Mouse (Mus musculus): ENCODE results near the gene Sec1. TPM values are rescaled to one million over a fixed set of nuclear protein-coding genes. Genes with fewer than 3 reads are reported as not detected.

Gene Sec1
- polyA plus RNA-seq, 1 experiment from 2014 or later, result 0.13 TPM

DNA sequence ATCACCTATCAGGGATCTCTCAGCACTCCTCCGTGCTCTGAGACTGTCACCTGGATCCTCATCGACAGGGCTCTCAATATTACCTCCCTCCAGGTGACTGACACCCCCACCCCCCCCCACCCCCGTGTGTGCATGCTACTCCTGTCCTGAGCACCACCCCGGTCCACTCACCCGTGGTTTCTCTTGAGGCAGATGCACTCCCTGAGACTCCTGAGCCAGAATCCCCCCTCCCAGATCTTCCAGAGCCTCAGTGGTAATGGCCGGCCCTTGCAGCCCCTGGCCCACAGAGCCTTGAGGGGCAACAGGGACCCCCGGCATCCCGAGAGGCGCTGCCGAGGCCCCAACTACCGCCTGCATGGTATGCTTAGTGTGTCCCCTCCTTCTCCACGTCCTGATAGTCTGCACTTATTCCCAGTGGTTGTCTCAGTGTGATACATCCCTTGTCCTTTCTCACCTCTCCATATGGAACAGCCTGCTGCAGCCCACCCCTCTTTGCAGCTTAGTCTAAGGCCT, 9.4 kb upstream of the Sec1 start:
- 48% methylated on average over 12 of the region's 12 CpGs for WGBS
- peaks cover 12% of the 10 kb centered on the region; the same call in 1 of the 2 replicates for H3K27me3 ChIP-seq (ENCODE audit: insufficient read depth, low read length)
- H3K4me2 ChIP-seq (ENCODE audit: low read length), result peak overlapping the region; percentile 93
- peaks cover 22% of the 10 kb centered on the region for H3K4me1 ChIP-seq (replicated peaks; ENCODE audit: insufficient read depth, low read length)
- no peaks in the 10 kb centered on the region for H3K36me3 ChIP-seq (ENCODE audit: insufficient read depth, low read length)
- no peak for TF ChIP-seq CTCF (IDR thresholded peaks at IDR 0.05; ENCODE audit: low read depth)
- 0 out of 2 replicates have a peak overlapping the region, but pooled peaks have one; percentile 21 for H3K4me3 ChIP-seq (replicated peaks; ENCODE audit: low read depth, low read length)
- DNase-seq (ENCODE audit: low spot score) (no peak), ATAC-seq (replicated peaks; ENCODE audit: low FRiP score, low read depth) (no peak)
- peak overlapping the region; percentile 85 for H3K27ac ChIP-seq
- H3K9ac ChIP-seq (ENCODE audit: low read depth, low read length), result 0 out of 2 replicates have a peak overlapping the region, but pooled peaks have one; percentile 53
- H3K9me3 ChIP-seq (replicated peaks; ENCODE audit: low read length), result no peaks in the 10 kb centered on the region

DNA sequence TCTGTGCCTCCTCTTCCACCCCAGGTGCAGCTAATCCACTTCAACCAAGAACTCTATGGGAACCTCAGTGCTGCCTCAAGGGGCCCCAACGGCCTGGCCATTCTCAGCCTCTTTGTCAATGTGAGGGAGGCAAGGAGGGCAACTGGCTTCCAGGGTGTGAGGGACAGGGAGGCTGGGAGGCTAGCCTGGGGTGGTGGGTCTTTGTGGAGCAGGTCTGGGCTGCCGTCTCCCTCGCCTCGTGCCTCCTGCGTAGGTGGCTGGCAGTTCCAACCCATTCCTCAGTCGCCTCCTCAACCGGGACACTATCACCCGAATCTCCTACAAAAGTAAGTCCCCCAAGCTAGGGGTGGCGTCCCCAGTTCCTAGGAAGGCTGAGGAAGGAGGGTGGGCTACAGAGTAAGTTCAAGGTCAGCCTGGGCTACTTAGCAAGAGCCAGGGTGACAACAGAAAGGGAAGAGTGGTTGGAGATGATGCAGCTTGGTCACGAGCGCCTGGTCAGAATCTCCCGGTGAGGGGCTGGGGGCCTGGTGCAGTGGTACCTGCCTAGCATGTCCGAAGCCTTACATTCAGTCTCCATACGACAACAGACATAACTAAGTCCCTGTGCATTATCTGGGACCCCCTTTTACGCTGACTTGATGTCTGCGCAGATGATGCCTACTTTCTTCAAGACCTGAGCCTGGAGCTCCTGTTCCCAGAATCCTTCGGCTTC, 8.8 kb upstream of the Sec1 start:
- Histone ChIP-seq H3K27ac (no peak overlapping the region), H3K9me3 (replicated peaks; ENCODE audit: low read length) (no peaks in the 10 kb centered on the region), H3K27me3 (ENCODE audit: insufficient read depth, low read length) (peaks cover 16% of the 10 kb centered on the region), H3K36me3 (ENCODE audit: insufficient read depth, low read length) (no peaks in the 10 kb centered on the region), H3K4me2 (ENCODE audit: low read length) (no peak overlapping the region), H3K9ac (ENCODE audit: low read depth, low read length) (no peak overlapping the region), H3K4me1 (replicated peaks; ENCODE audit: insufficient read depth, low read length) (peaks cover 16% of the 10 kb centered on the region), H3K4me3 (replicated peaks; ENCODE audit: low read depth, low read length) (no peak overlapping the region)
- no peak for TF ChIP-seq CTCF (IDR thresholded peaks at IDR 0.05; ENCODE audit: low read depth)
- WGBS, result 88% methylated on average over 17 of the region's 17 CpGs
- no peak for ATAC-seq (replicated peaks; ENCODE audit: low FRiP score, low read depth)
- no peak for DNase-seq (ENCODE audit: low spot score)

DNA sequence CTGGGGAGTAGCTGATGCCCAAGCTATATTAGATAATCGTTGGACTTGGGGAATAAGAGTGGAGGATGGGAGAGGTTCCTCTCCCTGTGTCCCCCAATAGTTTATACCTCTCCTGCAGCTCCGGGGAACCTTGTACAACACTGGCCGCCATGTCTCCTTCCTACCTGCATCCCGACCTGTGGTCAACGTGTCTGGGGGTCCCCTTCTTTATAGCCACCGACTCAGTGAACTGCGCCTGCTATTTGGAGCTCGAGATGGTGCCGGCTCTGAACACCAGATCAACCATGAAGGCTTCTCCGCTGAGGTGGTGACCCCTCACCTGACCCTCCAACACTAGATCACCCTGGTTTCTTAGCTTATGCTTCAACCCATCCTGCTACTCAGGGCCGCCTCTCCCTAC, 8.1 kb upstream of the Sec1 start:
- H3K36me3 ChIP-seq (ENCODE audit: insufficient read depth, low read length), result no peaks in the 10 kb centered on the region
- no peak overlapping the region for H3K4me2 ChIP-seq (ENCODE audit: low read length)
- WGBS, result 89% methylated on average over 11 of the region's 11 CpGs
- no peak for TF ChIP-seq CTCF (IDR thresholded peaks at IDR 0.05; ENCODE audit: low read depth)
- peaks cover 16% of the 10 kb centered on the region for H3K27me3 ChIP-seq (ENCODE audit: insufficient read depth, low read length)
- H3K4me1 ChIP-seq (replicated peaks; ENCODE audit: insufficient read depth, low read length), result peaks cover 13% of the 10 kb centered on the region
- H3K27ac ChIP-seq, result no peak overlapping the region
- H3K9me3 ChIP-seq (replicated peaks; ENCODE audit: low read length), result no peaks in the 10 kb centered on the region
- no peak overlapping the region for H3K9ac ChIP-seq (ENCODE audit: low read depth, low read length)
- ATAC-seq (replicated peaks; ENCODE audit: low FRiP score, low read depth) (no peak), DNase-seq (ENCODE audit: low spot score) (no peak)
- no peak overlapping the region for H3K4me3 ChIP-seq (replicated peaks; ENCODE audit: low read depth, low read length)

DNA sequence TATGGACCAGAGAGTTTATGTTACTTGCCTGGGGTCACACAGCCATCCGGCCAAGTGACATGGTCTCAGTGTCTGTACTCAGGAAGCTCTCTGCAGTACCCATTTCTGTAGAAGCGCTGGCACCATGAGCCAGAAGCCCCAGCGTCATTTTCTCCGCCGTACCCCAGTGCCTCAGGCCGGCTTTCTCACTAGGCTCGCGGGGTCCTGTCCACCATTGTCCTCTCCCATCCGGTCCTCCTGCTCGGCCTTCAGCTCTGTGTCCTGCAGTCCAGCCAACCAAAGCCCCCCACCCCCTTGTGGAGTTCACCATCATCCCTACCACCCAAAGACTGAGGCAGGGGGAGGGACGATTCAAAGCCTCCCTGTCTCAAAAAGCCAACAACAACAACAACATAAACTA, 7.4 kb upstream of the Sec1 start:
- peak overlapping the region; percentile 58; the same call in 1 of the 2 replicates for H3K4me2 ChIP-seq (ENCODE audit: low read length)
- H3K9me3 ChIP-seq (replicated peaks; ENCODE audit: low read length), result no peaks in the 10 kb centered on the region
- TF ChIP-seq CTCF (IDR thresholded peaks at IDR 0.05; ENCODE audit: low read depth), result no peak
- 83% methylated on average over 11 of the region's 11 CpGs for WGBS
- no peak overlapping the region for H3K4me3 ChIP-seq (replicated peaks; ENCODE audit: low read depth, low read length)
- no peak overlapping the region for H3K27ac ChIP-seq
- ATAC-seq (replicated peaks; ENCODE audit: low FRiP score, low read depth), result no peak
- no peak overlapping the region for H3K9ac ChIP-seq (ENCODE audit: low read depth, low read length)
- H3K27me3 ChIP-seq (ENCODE audit: insufficient read depth, low read length), result peaks cover 16% of the 10 kb centered on the region
- DNase-seq (ENCODE audit: low spot score), result no peak
- no peaks in the 10 kb centered on the region for H3K36me3 ChIP-seq (ENCODE audit: insufficient read depth, low read length)
- peaks cover 13% of the 10 kb centered on the region for H3K4me1 ChIP-seq (replicated peaks; ENCODE audit: insufficient read depth, low read length)

- H3K27ac ChIP-seq, result peak overlapping the region; percentile 20; the same call in 1 of the 2 replicates
These were observed 6.9 kb upstream of the Sec1 start for GRCm38 (mm10) chr7:45701072-45701471.

DNA sequence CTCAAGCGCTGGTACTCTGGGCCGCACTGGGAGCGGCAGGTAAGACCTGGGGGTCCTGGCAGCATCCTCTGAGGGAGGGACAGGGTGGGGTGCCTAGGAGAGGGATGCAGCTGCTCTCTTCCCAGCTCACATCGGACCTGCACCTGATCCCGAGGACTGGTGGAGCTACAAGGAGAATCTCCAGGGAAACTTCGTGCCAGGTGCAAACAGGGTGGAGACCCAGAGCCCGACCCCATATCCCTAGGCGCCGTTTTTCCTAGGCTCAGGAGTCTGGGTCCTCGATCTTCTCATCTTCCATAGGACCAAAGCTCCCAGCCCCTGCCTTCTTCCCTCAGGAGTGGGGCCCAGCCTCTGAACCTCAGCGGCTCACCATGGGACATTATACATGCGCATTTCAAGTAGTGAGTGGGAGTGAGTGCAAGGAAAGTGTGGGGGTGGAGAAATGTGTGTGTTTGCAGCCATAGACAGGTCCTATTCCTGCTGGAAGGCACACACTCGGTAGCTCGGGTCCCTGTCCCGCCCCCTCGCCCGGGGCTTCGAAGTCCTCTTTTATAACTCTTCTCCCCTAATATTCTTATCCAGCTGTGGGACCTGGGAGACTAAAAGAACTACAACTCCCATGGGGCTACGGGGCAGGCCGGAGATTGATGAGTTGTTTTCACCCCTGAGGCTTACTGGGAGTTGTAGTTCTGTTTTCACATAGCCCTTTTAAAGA, 6.3 kb upstream of the Sec1 start:
- no peak for TF ChIP-seq CTCF (IDR thresholded peaks at IDR 0.05; ENCODE audit: low read depth)
- no peaks in the 10 kb centered on the region for H3K9me3 ChIP-seq (replicated peaks; ENCODE audit: low read length)
- DNase-seq (ENCODE audit: low spot score) (peak; percentile 95), ATAC-seq (replicated peaks; ENCODE audit: low FRiP score, low read depth) (no peak)
- H3K27ac ChIP-seq, result no peak overlapping the region
- peak overlapping the region; percentile 25 for H3K4me3 ChIP-seq (replicated peaks; ENCODE audit: low read depth, low read length)
- no peaks in the 10 kb centered on the region for H3K36me3 ChIP-seq (ENCODE audit: insufficient read depth, low read length)
- H3K4me2 ChIP-seq (ENCODE audit: low read length), result peak overlapping the region; percentile 58
- WGBS, result under 1% methylated on average over 20 of the region's 20 CpGs
- H3K4me1 ChIP-seq (replicated peaks; ENCODE audit: insufficient read depth, low read length), result peaks cover 7% of the 10 kb centered on the region
- peak overlapping the region; percentile 36 for H3K9ac ChIP-seq (ENCODE audit: low read depth, low read length)
- H3K27me3 ChIP-seq (ENCODE audit: insufficient read depth, low read length), result peaks cover 16% of the 10 kb centered on the region

More at GRCm38 (mm10) chr7:45701072-45701471, 6.9 kb upstream of the Sec1 start:
- 28% methylated on average over 11 of the region's 11 CpGs for WGBS
- peak overlapping the region; percentile 58 for H3K4me2 ChIP-seq (ENCODE audit: low read length)
- H3K4me1 ChIP-seq (replicated peaks; ENCODE audit: insufficient read depth, low read length), result peaks cover 13% of the 10 kb centered on the region
- ATAC-seq (replicated peaks; ENCODE audit: low FRiP score, low read depth) (no peak), DNase-seq (ENCODE audit: low spot score) (no peak)
- H3K9ac ChIP-seq (ENCODE audit: low read depth, low read length), result peak overlapping the region; percentile 36; the same call in 1 of the 2 replicates
- H3K9me3 ChIP-seq (replicated peaks; ENCODE audit: low read length), result no peaks in the 10 kb centered on the region
- peak overlapping the region; percentile 25; the same call in 1 of the 2 replicates for H3K4me3 ChIP-seq (replicated peaks; ENCODE audit: low read depth, low read length)
- H3K36me3 ChIP-seq (ENCODE audit: insufficient read depth, low read length), result no peaks in the 10 kb centered on the region
- H3K27me3 ChIP-seq (ENCODE audit: insufficient read depth, low read length), result peaks cover 16% of the 10 kb centered on the region
- no peak for TF ChIP-seq CTCF (IDR thresholded peaks at IDR 0.05; ENCODE audit: low read depth)
